Mouse (Mus musculus): ENCODE results near the gene Klhl29. TPM values are rescaled to one million over a fixed set of nuclear protein-coding genes. Genes with fewer than 3 reads are reported as not detected.
A peak's percentile ranks its signal among the peaks of the same experiment; 100 is the strongest.

Klhl29 gene
- total and polyA plus RNA-seq, 3 experiments = 0.41 to 0.57 (median 0.42) TPM

GRCm38 (mm10) chr12:5411346-5411745 is 35.9 kb upstream of the Klhl29 start:
- intact Hi-C loops (cut with DNase I) = loop anchor here (2.0 to 5.0 kb wide), 2 partner anchors 37 to 164 kb away; partner anchors contain the start of gene Klhl29
- WGBS = 69% methylated on average over 4 of the region's 4 CpGs
- no peak overlapping the region for H3K4me3 ChIP-seq
- TF ChIP-seq CTCF (IDR thresholded peaks at IDR 0.05) (no peak), POLR2A (IDR thresholded peaks at IDR 0.05; ENCODE audit: insufficient read depth, low read depth, low read length) (no peak), EP300 (IDR thresholded peaks at IDR 0.05; ENCODE audit: insufficient read depth, low read depth, low read length) (no peak)
- no peaks in the 10 kb centered on the region for H3K36me3 ChIP-seq (ENCODE audit: control insufficient read depth, insufficient read depth, low read length)
- no peaks in the 10 kb centered on the region for H3K27me3 ChIP-seq (ENCODE audit: control insufficient read depth, insufficient read depth, low read length)
- DNase-seq = no peak
- no peak overlapping the region for H3K27ac ChIP-seq
- H3K4me1 ChIP-seq (ENCODE audit: control insufficient read depth, insufficient read depth, low read length) = no peaks in the 10 kb centered on the region
- H3K9ac ChIP-seq (ENCODE audit: low read depth, low read length) = no peak overlapping the region
- no peaks in the 10 kb centered on the region for H3K79me2 ChIP-seq (replicated peaks; ENCODE audit: control insufficient read depth, insufficient read depth, low read length)

GRCm38 (mm10) chr12:5410391-5411115 is 35.1 kb upstream of the Klhl29 start:
- TF ChIP-seq CTCF (IDR thresholded peaks at IDR 0.05) (peak; percentile 85), EP300 (IDR thresholded peaks at IDR 0.05; ENCODE audit: insufficient read depth, low read depth, low read length) (no peak), POLR2A (IDR thresholded peaks at IDR 0.05; ENCODE audit: insufficient read depth, low read depth, low read length) (no peak)
- WGBS = 8% methylated on average over 16 of the region's 16 CpGs
- DNase-seq = peak; percentile 65 to 77
- Histone ChIP-seq H3K79me2 (replicated peaks; ENCODE audit: control insufficient read depth, insufficient read depth, low read length) (no peaks in the 10 kb centered on the region), H3K36me3 (ENCODE audit: control insufficient read depth, insufficient read depth, low read length) (no peaks in the 10 kb centered on the region), H3K4me1 (ENCODE audit: control insufficient read depth, insufficient read depth, low read length) (no peaks in the 10 kb centered on the region), H3K27ac (no peak overlapping the region), H3K4me3 (no peak overlapping the region), H3K27me3 (ENCODE audit: control insufficient read depth, insufficient read depth, low read length) (no peaks in the 10 kb centered on the region), H3K9ac (ENCODE audit: low read depth, low read length) (no peak overlapping the region)
- intact Hi-C loops (cut with DNase I) = loop anchor here (2.0 to 5.0 kb wide), 2 partner anchors 36 to 163 kb away; partner anchors contain the start of gene Klhl29

GRCm38 (mm10) chr12:5407175-5407574 is 31.7 kb upstream of the Klhl29 start:
- intact Hi-C loops (cut with DNase I) = loop anchor here (5.0 kb wide), 1 partner anchor 265 kb away; no protein-coding TSS in a partner anchor
- Histone ChIP-seq H3K9ac (ENCODE audit: low read depth, low read length) (no peak overlapping the region), H3K27ac (no peak overlapping the region), H3K79me2 (replicated peaks; ENCODE audit: control insufficient read depth, insufficient read depth, low read length) (no peaks in the 10 kb centered on the region), H3K4me3 (no peak overlapping the region), H3K27me3 (ENCODE audit: control insufficient read depth, insufficient read depth, low read length) (no peaks in the 10 kb centered on the region), H3K4me1 (ENCODE audit: control insufficient read depth, insufficient read depth, low read length) (no peaks in the 10 kb centered on the region), H3K36me3 (ENCODE audit: control insufficient read depth, insufficient read depth, low read length) (no peaks in the 10 kb centered on the region)
- TF ChIP-seq POLR2A (IDR thresholded peaks at IDR 0.05; ENCODE audit: insufficient read depth, low read depth, low read length) (no peak), CTCF (IDR thresholded peaks at IDR 0.05) (no peak), EP300 (IDR thresholded peaks at IDR 0.05; ENCODE audit: insufficient read depth, low read depth, low read length) (no peak)
- WGBS = 69% methylated on average over 8 of the region's 8 CpGs
- no peak for DNase-seq

GRCm38 (mm10) chr12:5397423-5397822 is 21.9 kb upstream of the Klhl29 start:
- no peak overlapping the region for H3K9ac ChIP-seq (ENCODE audit: low read depth, low read length)
- WGBS = 31% methylated on average over 5 of the region's 5 CpGs
- intact Hi-C loops (cut with DNase I) = no loop called here

GRCm38 (mm10) chr12:5395188-5395587 is 19.7 kb upstream of the Klhl29 start:
- 18% methylated on average over 3 of the region's 3 CpGs for WGBS
- no peaks in the 10 kb centered on the region for H3K27me3 ChIP-seq (ENCODE audit: control insufficient read depth, insufficient read depth, low read length)
- no peaks in the 10 kb centered on the region for H3K4me1 ChIP-seq (ENCODE audit: control insufficient read depth, insufficient read depth, low read length)
- no peaks in the 10 kb centered on the region for H3K79me2 ChIP-seq (replicated peaks; ENCODE audit: control insufficient read depth, insufficient read depth, low read length)
- DNase-seq = no peak
- no peak overlapping the region for H3K9ac ChIP-seq (ENCODE audit: low read depth, low read length)
- no peak overlapping the region for H3K4me3 ChIP-seq
- H3K36me3 ChIP-seq (ENCODE audit: control insufficient read depth, insufficient read depth, low read length) = no peaks in the 10 kb centered on the region; the same call in 1 of the 2 replicates
- intact Hi-C loops (cut with DNase I) = no loop called here
- no peak for TF ChIP-seq CTCF (IDR thresholded peaks at IDR 0.05)
- no peak for TF ChIP-seq EP300 (IDR thresholded peaks at IDR 0.05; ENCODE audit: insufficient read depth, low read depth, low read length)
- TF ChIP-seq POLR2A (IDR thresholded peaks at IDR 0.05; ENCODE audit: insufficient read depth, low read depth, low read length) = no peak
- H3K27ac ChIP-seq = no peak overlapping the region

More at GRCm38 (mm10) chr12:5397423-5397822, 21.9 kb upstream of the Klhl29 start:
- no peak for DNase-seq
- Histone ChIP-seq H3K4me1 (ENCODE audit: control insufficient read depth, insufficient read depth, low read length) (no peaks in the 10 kb centered on the region), H3K27ac (no peak overlapping the region), H3K79me2 (replicated peaks; ENCODE audit: control insufficient read depth, insufficient read depth, low read length) (no peaks in the 10 kb centered on the region), H3K4me3 (no peak overlapping the region), H3K27me3 (ENCODE audit: control insufficient read depth, insufficient read depth, low read length) (no peaks in the 10 kb centered on the region), H3K36me3 (ENCODE audit: control insufficient read depth, insufficient read depth, low read length) (no peaks in the 10 kb centered on the region; the same call in 1 of the 2 replicates)
- TF ChIP-seq CTCF (IDR thresholded peaks at IDR 0.05) = no peak
- no peak for TF ChIP-seq POLR2A (IDR thresholded peaks at IDR 0.05; ENCODE audit: insufficient read depth, low read depth, low read length)
- no peak for TF ChIP-seq EP300 (IDR thresholded peaks at IDR 0.05; ENCODE audit: insufficient read depth, low read depth, low read length)

GRCm38 (mm10) chr12:5387112-5387511 is 11.6 kb upstream of the Klhl29 start:
- Histone ChIP-seq H3K36me3 (ENCODE audit: control insufficient read depth, insufficient read depth, low read length) (no peaks in the 10 kb centered on the region), H3K9ac (ENCODE audit: low read depth, low read length) (no peak overlapping the region), H3K79me2 (replicated peaks; ENCODE audit: control insufficient read depth, insufficient read depth, low read length) (no peaks in the 10 kb centered on the region), H3K4me1 (ENCODE audit: control insufficient read depth, insufficient read depth, low read length) (no peaks in the 10 kb centered on the region), H3K27me3 (ENCODE audit: control insufficient read depth, insufficient read depth, low read length) (no peaks in the 10 kb centered on the region), H3K4me3 (no peak overlapping the region), H3K27ac (no peak overlapping the region)
- 42% methylated on average over 1 of the region's 1 CpGs for WGBS
- no peak for DNase-seq
- intact Hi-C loops (cut with DNase I) = no loop called here
- TF ChIP-seq CTCF (IDR thresholded peaks at IDR 0.05) = no peak
- no peak for TF ChIP-seq EP300 (IDR thresholded peaks at IDR 0.05; ENCODE audit: insufficient read depth, low read depth, low read length)
- no peak for TF ChIP-seq POLR2A (IDR thresholded peaks at IDR 0.05; ENCODE audit: insufficient read depth, low read depth, low read length)
